Mouse (Mus musculus) lung, postnatal 0 days (tissue): ENCODE measurements at regions not wholly inside any gene's neighbourhood (a gene's known extent, or its start where the extent isn't known, plus 50 kb on each side); places are given as distances from the start of the nearest gene placed in this dataset.

Experiments used
- CTCF ChIP-seq: IDR thresholded peaks from 2 replicates; pipeline ENCODE4 v1.5.1; 2016; ENCODE audit warnings: antibody characterized with exemption, mild to moderate bottlenecking
- EP300 ChIP-seq: IDR thresholded peaks from 2 replicates; pipeline ENCODE4 v1.6.1; 2016; ENCODE audit warnings: antibody characterized with exemption, mild to moderate bottlenecking, control low read depth

- TF ChIP-seq CTCF = no peak
- no peak for TF ChIP-seq EP300
These were observed 273.0 kb downstream of the Gm28710 start for GRCm38 (mm10) chr5:17064565-17064964.
